Mouse (Mus musculus) C2C12 (cell line): ENCODE results near the gene Arhgap21. TPM values are rescaled to one million over a fixed set of nuclear protein-coding genes. Genes with fewer than 3 reads are reported as not detected.

Source experiments
- H3K27me3 ChIP-seq: one replicate; pipeline ENCODE4 v1.6.1; 2011; ENCODE audit not compliant: control insufficient read depth, insufficient read depth, insufficient read length
- H3K36me3 ChIP-seq: one replicate; pipeline ENCODE4 v1.6.1; 2011; ENCODE audit not compliant: control insufficient read depth, insufficient read depth
- H3K4me3 ChIP-seq: one replicate; pipeline ENCODE4 v1.5.1; 2011; ENCODE audit warnings: mild to moderate bottlenecking, control low read depth; ENCODE audit not compliant: poor library complexity, insufficient read depth, severe bottlenecking
- H3K79me2 ChIP-seq: one replicate; pipeline ENCODE4 v1.6.1; 2011; ENCODE audit not compliant: control insufficient read depth, insufficient read depth
- H3K79me3 ChIP-seq: one replicate; pipeline ENCODE4 v1.6.1; 2011; ENCODE audit warnings: low read depth, control low read depth
- H3ac ChIP-seq: one replicate; pipeline ENCODE3; 2011; ENCODE audit warnings: low read depth; ENCODE audit not compliant: control insufficient read depth, insufficient read length
- CEBPB ChIP-seq: IDR thresholded peaks from one replicate; pipeline ENCODE4 v1.6.1; 2011; ENCODE audit warnings: low read depth, mild to moderate bottlenecking, control low read depth, moderate library complexity
- CTCF ChIP-seq: IDR thresholded peaks from one replicate; pipeline ENCODE4 v1.5.1; 2011; ENCODE audit not compliant: control insufficient read depth, insufficient read depth, insufficient read length
- FOSL1 ChIP-seq: IDR thresholded peaks from one replicate; pipeline ENCODE4 v1.8.0; 2011; ENCODE audit warnings: mild to moderate bottlenecking, low read length; ENCODE audit not compliant: poor library complexity, insufficient read depth, severe bottlenecking
- MAX ChIP-seq: IDR thresholded peaks from one replicate; pipeline ENCODE4 v1.6.1; 2011; ENCODE audit warnings: mild to moderate bottlenecking, control low read depth
- MYOD1 ChIP-seq: IDR thresholded peaks from one replicate; pipeline ENCODE4 v1.6.1; 2011; ENCODE audit warnings: low read depth; ENCODE audit not compliant: control insufficient read depth, insufficient read length
- MYOG ChIP-seq: IDR thresholded peaks from one replicate; pipeline ENCODE4 v1.6.1; 2011; ENCODE audit not compliant: control insufficient read depth, insufficient read length; ENCODE audit errors: extremely low read depth
- USF1 ChIP-seq: IDR thresholded peaks from one replicate; pipeline ENCODE4 v1.6.1; 2011; ENCODE audit warnings: low read depth, mild to moderate bottlenecking, control low read depth, moderate library complexity
- polyA plus RNA-seq: library from polyadenylated mRNA; unstranded; fragments of >200 nt; fragmentation: generic; extraction: Trizol; gene quantifications from one replicate; pipeline ENCODE4 v1.2.1, GENCODE M21; 2012; ENCODE audit warnings: missing spikeins

Gene Arhgap21
- polyA plus RNA-seq, 1 experiment: 15.9 TPM

DNA sequence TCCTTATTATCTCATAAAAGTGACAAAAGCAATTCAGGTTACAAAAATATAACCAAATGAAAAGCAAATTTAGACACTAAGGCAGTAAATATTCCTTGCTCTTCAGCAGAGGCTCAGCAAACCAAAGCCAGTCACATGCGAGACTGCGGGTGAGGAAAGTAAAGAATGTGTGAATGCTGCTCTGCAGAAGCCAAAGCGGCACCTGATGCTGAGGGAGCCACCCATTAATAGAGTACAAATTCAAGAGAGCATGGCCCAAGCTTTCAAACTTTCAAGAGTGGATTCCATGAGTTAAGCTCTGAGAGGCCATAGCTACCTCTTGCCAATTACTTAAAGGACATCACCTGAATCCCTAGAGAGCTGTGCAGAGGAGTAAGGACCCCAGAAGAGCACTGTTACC is 61.4 kb downstream of the Arhgap21 start:
- Histone ChIP-seq H3K79me3 (peaks cover 14% of the 10 kb centered on the region), H3K36me3 (peaks cover 54% of the 10 kb centered on the region), H3K79me2 (peaks cover 57% of the 10 kb centered on the region), H3ac (no peak overlapping the region), H3K4me3 (no peak overlapping the region), H3K27me3 (no peaks in the 10 kb centered on the region)
- no peak for TF ChIP-seq MYOD1
- TF ChIP-seq MAX: no peak
- TF ChIP-seq USF1: no peak
- TF ChIP-seq MYOG: no peak

DNA sequence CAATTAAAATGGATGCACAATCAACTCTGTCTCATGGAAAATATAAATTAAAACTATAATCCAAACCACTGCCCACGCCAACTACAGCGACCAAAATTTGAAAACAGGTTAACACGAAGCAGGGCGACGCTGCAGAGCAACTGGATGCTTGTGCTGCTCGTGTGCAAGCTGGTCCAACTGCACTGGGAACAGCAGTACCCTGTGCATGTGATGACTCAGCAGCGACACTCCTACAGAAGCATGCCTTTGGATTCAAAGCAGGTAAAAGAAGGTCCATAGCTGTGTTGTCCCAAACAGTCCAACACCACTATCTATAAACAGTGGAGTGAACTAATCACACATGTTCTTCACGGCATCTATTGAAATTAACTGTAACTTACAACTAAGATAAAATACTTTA is 63.3 kb downstream of the Arhgap21 start:
- no peak overlapping the region for H3ac ChIP-seq
- H3K4me3 ChIP-seq: no peak overlapping the region
- H3K79me3 ChIP-seq: peaks cover 14% of the 10 kb centered on the region
- TF ChIP-seq MAX (no peak), CTCF (no peak), CEBPB (no peak), FOSL1 (no peak), MYOG (no peak), MYOD1 (no peak), USF1 (no peak)
- H3K79me2 ChIP-seq: peaks cover 72% of the 10 kb centered on the region
- H3K36me3 ChIP-seq: peaks cover 36% of the 10 kb centered on the region
- no peaks in the 10 kb centered on the region for H3K27me3 ChIP-seq

- peaks cover 61% of the 10 kb centered on the region for H3K79me2 ChIP-seq
- H3K27me3 ChIP-seq: no peaks in the 10 kb centered on the region
- peaks cover 18% of the 10 kb centered on the region for H3K36me3 ChIP-seq
- H3K79me3 ChIP-seq: peaks cover 14% of the 10 kb centered on the region
- H3ac ChIP-seq: no peak overlapping the region
- H3K4me3 ChIP-seq: no peak overlapping the region
- no peak for TF ChIP-seq USF1
- no peak for TF ChIP-seq MYOD1
- TF ChIP-seq CEBPB: no peak
- TF ChIP-seq FOSL1: no peak
- no peak for TF ChIP-seq CTCF
- TF ChIP-seq MYOG: no peak
- no peak for TF ChIP-seq MAX
Observed at GRCm38 (mm10) chr2:20902981-20903645, 65.6 kb downstream of the Arhgap21 start.

GRCm38 (mm10) chr2:20901916-20902315 is 66.8 kb downstream of the Arhgap21 start:
- Histone ChIP-seq H3K79me2 (peaks cover 61% of the 10 kb centered on the region), H3K4me3 (no peak overlapping the region), H3K27me3 (no peaks in the 10 kb centered on the region), H3K79me3 (peaks cover 12% of the 10 kb centered on the region), H3ac (no peak overlapping the region), H3K36me3 (peaks cover 11% of the 10 kb centered on the region)
- TF ChIP-seq CTCF (no peak), CEBPB (no peak), MYOG (no peak), MAX (no peak), MYOD1 (no peak), USF1 (no peak), FOSL1 (no peak)

- Histone ChIP-seq H3K79me2 (peaks cover 56% of the 10 kb centered on the region), H3K36me3 (no peaks in the 10 kb centered on the region), H3K4me3 (no peak overlapping the region), H3ac (no peak overlapping the region), H3K79me3 (peaks cover 12% of the 10 kb centered on the region), H3K27me3 (no peaks in the 10 kb centered on the region)
- no peak for TF ChIP-seq MYOD1
- TF ChIP-seq CEBPB: no peak
- no peak for TF ChIP-seq MYOG
- no peak for TF ChIP-seq CTCF
- TF ChIP-seq MAX: no peak
- no peak for TF ChIP-seq FOSL1
- TF ChIP-seq USF1: no peak
Observed at GRCm38 (mm10) chr2:20899301-20899700, 69.4 kb downstream of the Arhgap21 start.

DNA sequence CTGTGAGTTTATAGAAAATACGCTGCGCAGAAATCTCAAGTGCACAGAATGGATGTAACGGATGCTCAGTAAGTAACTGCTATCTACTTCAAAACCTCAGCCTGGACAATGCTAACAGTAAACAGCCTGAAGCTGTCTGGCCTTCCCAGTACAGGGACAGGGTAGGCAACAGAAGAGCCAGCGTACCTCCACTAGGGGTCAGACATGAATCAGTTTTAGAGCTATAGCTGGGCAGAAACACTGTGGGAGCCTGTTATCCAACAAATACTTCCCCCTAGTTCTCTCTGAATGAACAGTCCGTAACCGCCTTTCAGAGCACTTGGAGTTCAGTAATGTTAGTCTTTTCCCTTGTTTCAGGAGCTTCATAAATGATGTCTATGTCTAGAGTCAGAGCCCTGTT is 70.0 kb downstream of the Arhgap21 start:
- TF ChIP-seq MYOD1 (no peak), CTCF (peak; percentile 84)
- Histone ChIP-seq H3K36me3 (no peaks in the 10 kb centered on the region), H3K27me3 (no peaks in the 10 kb centered on the region), H3ac (no peak overlapping the region), H3K79me2 (peaks cover 61% of the 10 kb centered on the region), H3K4me3 (no peak overlapping the region), H3K79me3 (peaks cover 12% of the 10 kb centered on the region)
